Mouse (Mus musculus) megakaryocyte, embryonic 14.5 days (primary cell): Measurements from ENCODE around the gene Ube2d2b.

Source experiments
- FLI1 ChIP-seq: IDR thresholded peaks from 2 replicates; pipeline ENCODE4 v1.6.1; 2012; ENCODE audit warnings: low read length, inconsistent platforms, mixed read lengths
- GATA1 ChIP-seq: IDR thresholded peaks from 3 replicates; pipeline ENCODE4 v1.6.1; 2012; ENCODE audit warnings: mixed read lengths, low read length, inconsistent platforms, borderline replicate concordance

DNA sequence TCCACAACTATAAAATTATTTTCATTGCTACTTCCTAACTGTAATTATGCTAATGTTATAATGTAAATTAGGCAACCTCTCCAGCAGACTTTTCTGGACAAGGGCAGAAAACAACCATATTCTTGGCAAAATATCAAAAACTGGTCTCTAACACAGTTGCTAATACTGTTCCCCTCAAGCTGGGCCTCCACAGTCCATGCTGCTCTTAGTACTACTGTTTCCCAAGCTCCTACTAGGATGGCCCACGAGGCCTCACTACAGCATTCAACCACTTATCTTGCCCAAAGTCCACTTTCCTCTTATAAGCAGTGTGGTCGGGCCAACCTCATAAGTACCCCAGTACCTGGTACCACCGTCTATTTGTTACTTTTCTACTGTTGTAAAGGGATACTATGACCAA lies 24.7 kb downstream of the Ube2d2b start:
- TF ChIP-seq GATA1 (no peak), FLI1 (no peak)
